Mouse (Mus musculus) heart, embryonic 10.5 days (tissue): ENCODE measurements around the gene Gm20388. TPM values are rescaled to one million over a fixed set of nuclear protein-coding genes. Genes with fewer than 3 reads are reported as not detected.

Experiments used
- DNase-seq: peaks from one replicate; pipeline ENCODE4 v3.0.0-alpha.2; 2017; ENCODE audit warnings: low spot score
- H3K27ac ChIP-seq: fragments of 300-500 bp; sonication (generic); 2 replicates; pipeline ENCODE4 v1.5.1; 2016; ENCODE audit warnings: mild to moderate bottlenecking
- H3K27me3 ChIP-seq: fragments of 300-500 bp; sonication (generic); 2 replicates; pipeline ENCODE4 v1.6.1; 2016; ENCODE audit warnings: mild to moderate bottlenecking; ENCODE audit not compliant: poor library complexity, insufficient read depth, severe bottlenecking
- H3K36me3 ChIP-seq: fragments of 300-500 bp; sonication (generic); 2 replicates; pipeline ENCODE4 v1.6.1; 2016; ENCODE audit warnings: mild to moderate bottlenecking, moderate library complexity
- H3K4me1 ChIP-seq: fragments of 300-500 bp; sonication (generic); 2 replicates; pipeline ENCODE4 v1.6.1; 2016; ENCODE audit warnings: mild to moderate bottlenecking
- H3K4me3 ChIP-seq: fragments of 300-500 bp; sonication (generic); 2 replicates; pipeline ENCODE4 v1.5.1; 2016; ENCODE audit warnings: mild to moderate bottlenecking, moderate library complexity
- H3K9me3 ChIP-seq: fragments of 300-500 bp; sonication (generic); 2 replicates; pipeline ENCODE4 v1.6.1; 2016; ENCODE audit warnings: mild to moderate bottlenecking, moderate library complexity
- WGBS: fragments of 180-500 bp; shearing (Covaris S2); methylation state at CpG from one replicate; pipeline ENCODE4 v1.1.7; 2016; 5-methylcytosine and 5-hydroxymethylcytosine counted together
- polyA plus RNA-seq: library from polyadenylated mRNA; unstranded; fragments of >200 nt; fragmentation: Nextera tagmentation; extraction: Ambion mirVana; gene quantifications from 2 replicates; pipeline ENCODE4 v1.2.1, GENCODE M21; 2016

Gm20388 gene
- polyA plus RNA-seq, 1 experiment from 2014 or later = 4.5 TPM

GRCm38 (mm10) chr8:122246257-122247211 lies 2335.9 kb downstream of the Gm20388 start:
- Histone ChIP-seq H3K36me3 (no peaks in the 10 kb centered on the region), H3K27me3 (peaks cover 19% of the 10 kb centered on the region), H3K9me3 (no peaks in the 10 kb centered on the region), H3K4me1 (peaks cover 36% of the 10 kb centered on the region), H3K4me3 (no peak overlapping the region), H3K27ac (peak overlapping the region; percentile 37)
- no peak for DNase-seq
- 43% methylated on average over 12 of the region's 12 CpGs for WGBS

DNA sequence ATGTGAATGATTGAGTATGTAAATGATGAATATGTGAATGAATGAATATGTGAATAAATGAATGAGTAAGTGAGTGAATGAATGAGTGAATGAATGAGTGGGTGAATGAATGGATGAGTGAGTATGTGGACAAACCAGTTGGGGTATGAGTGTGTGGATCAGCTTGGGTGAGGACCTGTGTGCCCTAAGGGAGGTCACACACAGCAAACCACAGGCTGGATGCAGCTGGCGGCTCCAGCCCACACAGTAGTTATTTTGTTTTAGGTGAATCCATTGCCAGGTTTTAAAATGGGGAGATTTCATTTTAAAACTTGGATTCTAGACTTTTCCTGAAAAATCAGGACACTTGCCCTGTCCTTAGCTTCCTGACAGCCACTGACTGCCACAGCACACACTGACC lies 2341.1 kb downstream of the Gm20388 start:
- no peak for DNase-seq
- no peak overlapping the region for H3K4me3 ChIP-seq
- 85% methylated on average over 1 of the region's 1 CpGs for WGBS
- H3K36me3 ChIP-seq = no peaks in the 10 kb centered on the region
- no peaks in the 10 kb centered on the region for H3K9me3 ChIP-seq
- H3K4me1 ChIP-seq = peaks cover 39% of the 10 kb centered on the region
- H3K27ac ChIP-seq = no peak overlapping the region
- peaks cover 55% of the 10 kb centered on the region for H3K27me3 ChIP-seq

DNA sequence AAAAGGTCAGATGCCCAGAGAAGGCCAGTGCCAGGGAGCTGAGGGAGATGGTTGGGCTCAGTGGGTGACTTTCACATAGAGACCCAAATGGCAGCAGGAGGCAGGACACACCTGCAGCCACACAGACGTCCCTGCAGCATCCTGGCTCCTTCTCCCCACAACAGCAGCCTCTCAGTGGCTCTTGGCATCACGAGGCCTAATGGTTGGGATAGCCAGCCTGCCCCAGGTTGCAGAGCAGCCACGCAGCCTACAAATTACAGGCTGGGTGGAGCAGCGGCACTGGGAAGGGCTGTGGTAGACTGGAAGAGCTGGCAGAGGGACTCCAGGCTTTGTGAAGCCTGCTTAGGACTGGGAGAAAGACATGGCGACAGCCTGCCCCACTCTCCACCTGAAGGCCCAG lies 2341.7 kb downstream of the Gm20388 start:
- H3K36me3 ChIP-seq = no peaks in the 10 kb centered on the region
- H3K9me3 ChIP-seq = no peaks in the 10 kb centered on the region
- H3K27ac ChIP-seq = 0 out of 2 replicates have a peak overlapping the region, but pooled peaks have one; percentile 23
- H3K4me3 ChIP-seq = no peak overlapping the region
- peaks cover 56% of the 10 kb centered on the region for H3K27me3 ChIP-seq
- H3K4me1 ChIP-seq = peaks cover 36% of the 10 kb centered on the region
- DNase-seq = no peak
- WGBS = 62% methylated on average over 5 of the region's 5 CpGs

GRCm38 (mm10) chr8:122259351-122259750 lies 2348.7 kb downstream of the Gm20388 start:
- H3K4me1 ChIP-seq = peaks cover 22% of the 10 kb centered on the region
- WGBS = 54% methylated on average over 2 of the region's 2 CpGs
- peaks cover 86% of the 10 kb centered on the region for H3K27me3 ChIP-seq
- H3K36me3 ChIP-seq = no peaks in the 10 kb centered on the region
- H3K9me3 ChIP-seq = no peaks in the 10 kb centered on the region
- no peak overlapping the region for H3K4me3 ChIP-seq
- 0 out of 2 replicates have a peak overlapping the region, but pooled peaks have one; percentile 32 for H3K27ac ChIP-seq
- no peak for DNase-seq

DNA sequence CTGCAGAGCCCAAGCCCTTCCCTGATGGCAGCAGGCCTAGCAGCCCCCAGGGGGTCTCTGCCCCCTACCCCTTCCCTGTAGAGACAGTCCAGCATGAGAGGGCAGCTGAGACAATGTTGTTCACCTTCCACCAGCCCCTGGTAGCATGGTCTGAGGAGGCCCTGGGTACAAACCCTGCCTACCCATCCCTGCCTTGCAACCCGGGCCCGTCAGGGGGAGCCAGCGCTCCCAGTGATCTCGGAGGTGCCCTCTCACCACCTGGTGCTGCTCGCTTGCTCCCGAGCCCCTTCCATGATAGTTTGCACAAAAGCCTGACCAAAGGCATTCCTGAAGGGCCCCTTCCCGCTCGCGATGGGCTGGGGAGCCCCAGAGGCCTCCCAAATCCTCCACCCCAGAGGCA lies 2350.1 kb downstream of the Gm20388 start:
- no peaks in the 10 kb centered on the region for H3K9me3 ChIP-seq
- peaks cover 86% of the 10 kb centered on the region for H3K27me3 ChIP-seq
- H3K4me3 ChIP-seq = no peak overlapping the region
- peaks cover 10% of the 10 kb centered on the region for H3K4me1 ChIP-seq
- DNase-seq = no peak
- 64% methylated on average over 9 of the region's 9 CpGs for WGBS
- no peak overlapping the region for H3K27ac ChIP-seq
- H3K36me3 ChIP-seq = no peaks in the 10 kb centered on the region

GRCm38 (mm10) chr8:122262835-122263234 lies 2352.2 kb downstream of the Gm20388 start:
- H3K4me3 ChIP-seq = no peak overlapping the region
- H3K27me3 ChIP-seq = peaks cover 96% of the 10 kb centered on the region
- no peak overlapping the region for H3K27ac ChIP-seq
- no peak for DNase-seq
- H3K36me3 ChIP-seq = no peaks in the 10 kb centered on the region; the same call in 1 of the 2 replicates
- peaks cover 8% of the 10 kb centered on the region; the same call in 1 of the 2 replicates for H3K4me1 ChIP-seq
- WGBS = 54% methylated on average over 16 of the region's 16 CpGs
- H3K9me3 ChIP-seq = no peaks in the 10 kb centered on the region

DNA sequence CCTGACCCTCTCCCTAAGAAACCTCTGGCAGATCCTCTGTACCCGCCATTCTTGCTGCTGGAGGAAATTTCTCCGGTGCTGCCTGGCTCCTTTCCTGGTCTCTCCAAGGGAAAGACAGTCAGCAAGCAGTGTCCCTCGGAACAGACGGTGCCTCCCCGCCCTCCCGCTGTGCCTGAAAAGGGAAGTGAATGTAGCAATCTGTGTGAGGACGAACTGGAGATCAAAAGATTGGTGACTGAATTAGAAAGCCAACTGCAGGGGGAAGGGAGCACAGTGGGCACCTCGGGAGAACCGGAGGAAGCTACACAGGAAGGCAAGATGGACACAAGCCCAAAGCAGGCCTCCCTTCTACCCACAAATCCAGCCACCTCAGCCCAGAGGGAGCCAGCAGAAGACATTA lies 2353.6 kb downstream of the Gm20388 start:
- H3K4me1 ChIP-seq = peaks cover 18% of the 10 kb centered on the region
- no peaks in the 10 kb centered on the region for H3K9me3 ChIP-seq
- no peak for DNase-seq
- 32% methylated on average over 9 of the region's 9 CpGs for WGBS
- H3K27me3 ChIP-seq = peaks cover 92% of the 10 kb centered on the region
- H3K36me3 ChIP-seq = no peaks in the 10 kb centered on the region; the same call in 1 of the 2 replicates
- no peak overlapping the region for H3K4me3 ChIP-seq
- H3K27ac ChIP-seq = no peak overlapping the region

DNA sequence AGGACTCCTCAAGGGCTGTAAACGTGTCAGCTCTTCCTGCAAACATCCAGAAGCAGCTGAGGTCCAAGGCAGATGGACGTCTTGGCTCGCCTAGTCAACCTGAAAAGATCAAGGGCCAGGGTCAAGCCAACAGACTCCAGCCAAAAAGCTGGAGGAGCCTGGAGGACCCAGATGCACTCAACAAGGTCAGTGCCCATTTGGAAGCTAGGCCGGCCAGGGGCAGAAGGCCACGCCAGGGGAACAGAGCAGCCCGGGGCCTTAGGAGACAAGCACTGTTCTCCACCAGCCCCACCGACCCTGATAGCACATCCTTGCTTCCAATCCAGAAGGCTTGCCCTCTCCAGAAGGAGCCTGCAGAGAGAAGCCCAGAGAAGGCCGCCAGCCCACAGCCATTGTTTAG lies 2354.9 kb downstream of the Gm20388 start:
- H3K36me3 ChIP-seq = no peaks in the 10 kb centered on the region; the same call in 1 of the 2 replicates
- no peak for DNase-seq
- H3K4me3 ChIP-seq = no peak overlapping the region
- peaks cover 91% of the 10 kb centered on the region for H3K27me3 ChIP-seq
- H3K4me1 ChIP-seq = peaks cover 26% of the 10 kb centered on the region
- H3K9me3 ChIP-seq = no peaks in the 10 kb centered on the region
- no peak overlapping the region for H3K27ac ChIP-seq
- WGBS = 81% methylated on average over 8 of the region's 8 CpGs

DNA sequence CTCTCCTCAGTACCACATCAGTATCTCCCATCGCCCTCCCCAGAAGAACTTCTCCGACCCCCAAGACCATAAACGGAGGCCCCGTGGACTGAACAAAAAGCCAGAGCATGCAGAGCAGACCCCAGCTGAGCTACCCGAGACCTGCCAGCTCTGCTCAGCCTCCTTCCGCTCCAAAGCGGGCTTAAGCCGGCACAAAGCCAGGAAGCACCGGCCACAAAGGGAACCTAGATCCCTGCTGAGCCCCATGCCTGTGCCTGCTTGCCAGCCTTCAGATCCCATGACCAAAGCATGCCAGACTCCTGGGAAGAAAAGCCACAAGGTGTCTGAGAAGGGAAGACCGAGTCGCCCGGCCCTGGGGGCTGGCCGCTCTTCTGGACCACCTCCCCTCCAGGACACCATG lies 2356.2 kb downstream of the Gm20388 start:
- WGBS = 64% methylated on average over 13 of the region's 13 CpGs
- peaks cover 34% of the 10 kb centered on the region for H3K4me1 ChIP-seq
- H3K27me3 ChIP-seq = peaks cover 91% of the 10 kb centered on the region
- H3K36me3 ChIP-seq = no peaks in the 10 kb centered on the region; the same call in 1 of the 2 replicates
- no peak overlapping the region for H3K27ac ChIP-seq
- no peaks in the 10 kb centered on the region for H3K9me3 ChIP-seq
- DNase-seq = no peak
- H3K4me3 ChIP-seq = no peak overlapping the region

DNA sequence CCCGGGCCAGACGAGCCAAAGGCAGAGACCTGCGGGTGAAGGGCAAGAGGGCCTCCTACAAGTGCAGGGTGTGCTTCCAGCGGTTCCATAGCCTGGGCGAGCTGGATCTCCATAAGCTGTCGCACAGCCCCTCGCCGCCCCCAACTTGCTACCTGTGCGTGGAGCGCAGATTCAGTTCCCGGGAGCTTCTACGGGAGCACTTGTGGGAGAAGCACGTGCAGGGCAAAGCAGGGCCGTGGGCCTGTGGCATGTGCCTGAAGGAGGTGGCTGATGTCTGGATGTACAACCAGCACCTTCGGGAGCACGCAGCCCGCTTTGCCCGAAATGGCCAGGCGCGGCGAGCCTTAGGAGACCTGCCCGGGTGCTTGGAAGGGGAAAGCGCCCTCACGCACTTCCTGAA lies 2358.2 kb downstream of the Gm20388 start:
- Histone ChIP-seq H3K4me3 (peak overlapping the region; percentile 63), H3K36me3 (no peaks in the 10 kb centered on the region; the same call in 1 of the 2 replicates), H3K9me3 (no peaks in the 10 kb centered on the region), H3K27ac (peak overlapping the region; percentile 89), H3K27me3 (peaks cover 74% of the 10 kb centered on the region), H3K4me1 (peaks cover 45% of the 10 kb centered on the region)
- WGBS = 54% methylated on average over 24 of the region's 24 CpGs
- DNase-seq = no peak

DNA sequence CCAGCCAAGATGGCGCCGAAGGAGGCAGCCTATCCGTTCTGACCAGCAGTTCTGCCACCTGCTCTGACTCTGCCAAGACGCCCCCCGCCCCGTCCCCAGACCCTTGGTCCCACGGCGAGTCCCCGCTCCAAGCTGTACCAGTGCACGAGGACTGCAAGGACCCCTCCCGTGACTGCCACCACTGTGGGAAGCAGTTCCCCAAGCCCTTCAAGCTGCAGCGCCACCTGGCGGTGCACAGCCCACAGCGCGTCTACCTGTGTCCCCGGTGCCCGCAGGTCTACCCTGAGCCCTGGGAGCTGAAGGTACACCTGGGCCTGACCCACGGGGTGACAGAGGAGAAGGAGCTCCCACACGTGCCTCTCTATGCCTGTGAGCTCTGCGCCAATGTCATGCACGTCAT lies 2358.8 kb downstream of the Gm20388 start:
- peaks cover 48% of the 10 kb centered on the region for H3K4me1 ChIP-seq
- 5% methylated on average over 21 of the region's 21 CpGs for WGBS
- H3K9me3 ChIP-seq = no peaks in the 10 kb centered on the region
- DNase-seq = peak; percentile 94
- peak overlapping the region; percentile 63 for H3K4me3 ChIP-seq
- H3K27me3 ChIP-seq = peaks cover 69% of the 10 kb centered on the region
- peak overlapping the region; percentile 89 for H3K27ac ChIP-seq
- H3K36me3 ChIP-seq = no peaks in the 10 kb centered on the region; the same call in 1 of the 2 replicates

- no peak overlapping the region for H3K4me3 ChIP-seq
- no peaks in the 10 kb centered on the region; the same call in 1 of the 2 replicates for H3K36me3 ChIP-seq
- H3K27ac ChIP-seq = no peak overlapping the region
- WGBS = 70% methylated on average over 7 of the region's 7 CpGs
- H3K9me3 ChIP-seq = no peaks in the 10 kb centered on the region
- peaks cover 60% of the 10 kb centered on the region for H3K27me3 ChIP-seq
- H3K4me1 ChIP-seq = peaks cover 57% of the 10 kb centered on the region
- DNase-seq = no peak
Measured at GRCm38 (mm10) chr8:122270555-122270954, 2359.9 kb downstream of the Gm20388 start.

GRCm38 (mm10) chr8:122273152-122273551 lies 2362.5 kb downstream of the Gm20388 start:
- Histone ChIP-seq H3K4me3 (no peak overlapping the region), H3K27ac (peak overlapping the region; percentile 59), H3K9me3 (no peaks in the 10 kb centered on the region), H3K27me3 (peaks cover 45% of the 10 kb centered on the region), H3K4me1 (peaks cover 58% of the 10 kb centered on the region), H3K36me3 (no peaks in the 10 kb centered on the region)
- whole genome bisulfite sequencing = 3% methylated on average over 5 of the region's 5 CpGs
- peak; percentile 96 for DNase-seq
